Mouse (Mus musculus): ENCODE results near the gene Sema6b. TPM values are rescaled to one million over a fixed set of nuclear protein-coding genes. Genes with fewer than 3 reads are reported as not detected.

Sema6b gene
- total and polyA plus RNA-seq, 2 experiments from 2014 or later, result 18.1 to 76.4 TPM

- H3K27ac ChIP-seq (ENCODE audit: low read depth, low read length), result no peak overlapping the region
- ATAC-seq (no peak; the same call in 1 of the 2 replicates), DNase-seq (no peak)
- peak overlapping the region; percentile 18; the same call in 1 of the 2 replicates for H3K9ac ChIP-seq
- TF ChIP-seq CTCF (IDR thresholded peaks at IDR 0.05; ENCODE audit: low read depth), result peak; percentile 80
- no peaks in the 10 kb centered on the region for H3K9me3 ChIP-seq (ENCODE audit: low read length)
- WGBS, result 5% methylated on average over 27 of the region's 27 CpGs
- H3K27me3 ChIP-seq (ENCODE audit: insufficient read depth, low read length), result no peaks in the 10 kb centered on the region
- H3K36me3 ChIP-seq (ENCODE audit: insufficient read depth), result peaks cover 23% of the 10 kb centered on the region
- peak overlapping the region; percentile 37 for H3K4me2 ChIP-seq (ENCODE audit: low read depth)
- H3K4me1 ChIP-seq (ENCODE audit: insufficient read depth), result peaks cover 6% of the 10 kb centered on the region; the same call in 1 of the 2 replicates
- H3K4me3 ChIP-seq (ENCODE audit: low read depth, low read length), result peak overlapping the region; percentile 12; the same call in 1 of the 2 replicates
Measured at GRCm38 (mm10) chr17:56134463-56134971, 5.6 kb downstream of the Sema6b start.

GRCm38 (mm10) chr17:56133457-56134363 is 6.4 kb downstream of the Sema6b start:
- WGBS, result 24% methylated on average over 21 of the region's 21 CpGs
- ATAC-seq (no peak), DNase-seq (no peak)
- H3K4me2 ChIP-seq (ENCODE audit: low read depth), result peak overlapping the region; percentile 37
- peak overlapping the region; percentile 12; the same call in 1 of the 2 replicates for H3K4me3 ChIP-seq (ENCODE audit: low read depth, low read length)
- H3K4me1 ChIP-seq (ENCODE audit: insufficient read depth), result peaks cover 3% of the 10 kb centered on the region; the same call in 1 of the 2 replicates
- H3K9ac ChIP-seq, result no peak overlapping the region
- no peak for TF ChIP-seq CTCF (IDR thresholded peaks at IDR 0.05; ENCODE audit: low read depth)
- H3K27me3 ChIP-seq (ENCODE audit: insufficient read depth, low read length), result no peaks in the 10 kb centered on the region
- H3K9me3 ChIP-seq (ENCODE audit: low read length), result no peaks in the 10 kb centered on the region
- H3K27ac ChIP-seq (ENCODE audit: low read depth, low read length), result peak overlapping the region; percentile 54; the same call in 1 of the 2 replicates
- H3K36me3 ChIP-seq (ENCODE audit: insufficient read depth), result peaks cover 30% of the 10 kb centered on the region

GRCm38 (mm10) chr17:56132661-56133060 is 7.5 kb downstream of the Sema6b start:
- DNase-seq (peak; percentile 62), ATAC-seq (no peak; the same call in 1 of the 2 replicates)
- no peaks in the 10 kb centered on the region for H3K27me3 ChIP-seq (ENCODE audit: insufficient read depth, low read length)
- no peaks in the 10 kb centered on the region for H3K9me3 ChIP-seq (ENCODE audit: low read length)
- H3K9ac ChIP-seq, result no peak overlapping the region
- H3K27ac ChIP-seq (ENCODE audit: low read depth, low read length), result no peak overlapping the region
- H3K4me1 ChIP-seq (ENCODE audit: insufficient read depth), result no peaks in the 10 kb centered on the region
- no peak overlapping the region for H3K4me2 ChIP-seq (ENCODE audit: low read depth)
- peaks cover 40% of the 10 kb centered on the region for H3K36me3 ChIP-seq (ENCODE audit: insufficient read depth)
- WGBS, result 5% methylated on average over 14 of the region's 14 CpGs
- no peak overlapping the region for H3K4me3 ChIP-seq (ENCODE audit: low read depth, low read length)
- TF ChIP-seq CTCF (IDR thresholded peaks at IDR 0.05; ENCODE audit: low read depth), result peak; percentile 83

- Histone ChIP-seq H3K4me2 (ENCODE audit: low read depth) (no peak overlapping the region), H3K36me3 (ENCODE audit: insufficient read depth) (peaks cover 46% of the 10 kb centered on the region), H3K4me3 (ENCODE audit: low read depth, low read length) (no peak overlapping the region), H3K27ac (ENCODE audit: low read depth, low read length) (no peak overlapping the region), H3K9ac (no peak overlapping the region), H3K4me1 (ENCODE audit: insufficient read depth) (no peaks in the 10 kb centered on the region), H3K27me3 (ENCODE audit: insufficient read depth, low read length) (no peaks in the 10 kb centered on the region), H3K9me3 (ENCODE audit: low read length) (no peaks in the 10 kb centered on the region)
- TF ChIP-seq CTCF (IDR thresholded peaks at IDR 0.05; ENCODE audit: low read depth), result peak; percentile 81
- peak; percentile 26; the same call in 1 of the 2 replicates for ATAC-seq
- WGBS, result 43% methylated on average over 7 of the region's 7 CpGs
- DNase-seq, result peak; percentile 63
Measured at GRCm38 (mm10) chr17:56131814-56132213, 8.3 kb downstream of the Sema6b start.

- Histone ChIP-seq H3K9ac (no peak overlapping the region), H3K9me3 (ENCODE audit: low read length) (no peaks in the 10 kb centered on the region), H3K27me3 (ENCODE audit: insufficient read depth, low read length) (no peaks in the 10 kb centered on the region), H3K36me3 (ENCODE audit: insufficient read depth) (peaks cover 50% of the 10 kb centered on the region), H3K4me1 (ENCODE audit: insufficient read depth) (no peaks in the 10 kb centered on the region), H3K4me2 (ENCODE audit: low read depth) (no peak overlapping the region), H3K4me3 (ENCODE audit: low read depth, low read length) (no peak overlapping the region), H3K27ac (ENCODE audit: low read depth, low read length) (no peak overlapping the region)
- no peak for ATAC-seq
- TF ChIP-seq CTCF (IDR thresholded peaks at IDR 0.05; ENCODE audit: low read depth), result no peak
- DNase-seq, result no peak
- WGBS, result 92% methylated on average over 10 of the region's 10 CpGs
Measured at GRCm38 (mm10) chr17:56131136-56131535, 9.0 kb downstream of the Sema6b start.

GRCm38 (mm10) chr17:56128246-56128645 is 11.9 kb downstream of the Sema6b start:
- no peak overlapping the region for H3K27ac ChIP-seq (ENCODE audit: low read depth, low read length)
- H3K4me2 ChIP-seq (ENCODE audit: low read depth), result no peak overlapping the region
- H3K9me3 ChIP-seq (ENCODE audit: low read length), result no peaks in the 10 kb centered on the region
- DNase-seq, result no peak
- H3K4me3 ChIP-seq (ENCODE audit: low read depth, low read length), result no peak overlapping the region
- no peak for ATAC-seq
- H3K36me3 ChIP-seq (ENCODE audit: insufficient read depth), result peaks cover 74% of the 10 kb centered on the region
- no peaks in the 10 kb centered on the region for H3K27me3 ChIP-seq (ENCODE audit: insufficient read depth, low read length)
- H3K4me1 ChIP-seq (ENCODE audit: insufficient read depth), result no peaks in the 10 kb centered on the region
- WGBS, result 78% methylated on average over 15 of the region's 15 CpGs
- TF ChIP-seq CTCF (IDR thresholded peaks at IDR 0.05; ENCODE audit: low read depth), result no peak
- no peak overlapping the region for H3K9ac ChIP-seq

- 73% methylated on average over 11 of the region's 11 CpGs for WGBS
- no peak for TF ChIP-seq CTCF (IDR thresholded peaks at IDR 0.05; ENCODE audit: low read depth)
- Histone ChIP-seq H3K4me2 (ENCODE audit: low read depth) (no peak overlapping the region), H3K4me1 (ENCODE audit: insufficient read depth) (no peaks in the 10 kb centered on the region), H3K27me3 (ENCODE audit: insufficient read depth, low read length) (peaks cover 10% of the 10 kb centered on the region), H3K9me3 (ENCODE audit: low read length) (peaks cover 12% of the 10 kb centered on the region; the same call in 1 of the 2 replicates), H3K36me3 (ENCODE audit: insufficient read depth) (peaks cover 78% of the 10 kb centered on the region), H3K4me3 (ENCODE audit: low read depth, low read length) (no peak overlapping the region), H3K27ac (ENCODE audit: low read depth, low read length) (no peak overlapping the region), H3K9ac (no peak overlapping the region)
- no peak for ATAC-seq
- DNase-seq, result no peak
Measured at GRCm38 (mm10) chr17:56126175-56126574, 14.0 kb downstream of the Sema6b start.

All from forebrain, postnatal 0 days (tissue).